Mouse (Mus musculus): ENCODE data around the gene Zkscan6. TPM values are rescaled to one million over a fixed set of nuclear protein-coding genes. Genes with fewer than 3 reads are reported as not detected.

Gene Zkscan6
- 20.0 and 20.5 TPM in 2 replicates for polyA plus RNA-seq (2015; fragmentation: Nextera tagmentation; extraction: Ambion mirVana)

DNA sequence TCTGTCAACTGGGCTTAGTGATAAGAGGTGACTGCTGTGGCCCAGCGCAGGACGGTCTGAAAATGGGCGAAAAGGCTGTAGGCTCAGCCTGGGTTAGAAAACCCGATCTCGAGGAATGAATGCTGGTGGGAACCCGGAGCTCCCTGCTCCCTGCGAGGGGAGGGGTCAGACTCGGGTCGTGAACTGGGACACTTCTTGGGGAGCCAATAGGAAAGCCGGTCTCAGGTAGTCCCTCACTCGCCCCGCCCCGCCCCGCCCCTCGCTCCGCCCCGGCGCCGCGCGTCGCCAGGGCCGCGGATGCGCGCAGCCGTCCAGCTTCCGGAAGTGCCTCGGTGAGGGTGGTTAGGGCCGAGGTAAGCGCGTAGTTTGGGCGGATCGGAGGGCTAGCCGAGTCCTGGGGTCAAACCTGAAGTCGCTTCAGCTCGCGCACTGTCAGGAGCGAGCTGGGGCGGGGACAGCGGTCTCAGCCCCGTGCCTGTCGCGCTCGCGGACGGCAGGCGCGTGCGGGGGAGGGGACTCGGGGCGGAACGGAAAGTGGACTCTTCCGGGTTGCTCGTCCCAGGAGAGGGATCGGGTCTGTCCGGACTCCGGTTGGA lies at the start of gene Zkscan6:
TSS of gene Zkscan6 (plus strand) at position 267 of the 596 bp plus-strand sequence.
- peak; percentile 96 for ATAC-seq
- under 1% methylated on average over 57 of the region's 58 CpGs for WGBS
- no peaks in the 10 kb centered on the region for H3K9me3 ChIP-seq

GRCm38 (mm10) chr11:65759350-65759749 lies 47.6 kb upstream of the Zkscan6 start:
- Histone ChIP-seq H3K9ac (replicated peaks) (no peak overlapping the region), H3K4me2 (replicated peaks) (no peak overlapping the region), H3K4me1 (replicated peaks) (no peaks in the 10 kb centered on the region), H3K4me3 (replicated peaks) (no peak overlapping the region), H3K27ac (no peak overlapping the region), H3K27me3 (no peaks in the 10 kb centered on the region), H3K9me3 (no peaks in the 10 kb centered on the region), H3K36me3 (no peaks in the 10 kb centered on the region)
- WGBS, result 92% methylated on average over 1 of the region's 1 CpGs
- ATAC-seq, result no peak

More for the DNA sequence above, at the start of gene Zkscan6:
- Histone ChIP-seq H3K4me1 (replicated peaks) (peaks cover 27% of the 10 kb centered on the region), H3K36me3 (no peaks in the 10 kb centered on the region), H3K27me3 (0 out of 2 replicates have a peak, but pooled peaks cover 3% of the 10 kb centered on the region), H3K9ac (replicated peaks) (peak within 1 kb of the TSS; percentile 80), H3K4me2 (replicated peaks) (peak within 1 kb of the TSS; percentile 73), H3K4me3 (replicated peaks) (peak within 1 kb of the TSS; percentile 88), H3K27ac (peak within 1 kb of the TSS; percentile 80)

DNA sequence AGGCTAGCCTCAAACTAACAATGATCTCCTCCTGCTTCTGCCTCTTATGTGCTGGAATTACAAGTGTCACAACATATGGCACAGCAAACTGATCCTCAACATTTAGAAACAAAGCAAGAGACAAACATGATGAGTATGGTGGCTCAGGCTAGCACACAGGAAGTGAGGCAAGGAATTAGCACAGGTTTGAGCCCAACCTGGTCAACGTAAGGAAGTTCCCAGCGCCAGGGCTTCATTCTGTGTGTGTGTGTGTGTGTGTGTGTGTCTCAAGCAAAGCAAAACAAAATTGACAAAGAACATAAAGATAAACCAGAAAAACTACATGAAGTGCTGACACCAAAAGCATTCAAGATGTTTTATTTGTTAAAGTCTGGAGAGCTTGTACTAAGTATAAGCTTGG lies 46.1 kb upstream of the Zkscan6 start:
- 92% methylated on average over 2 of the region's 2 CpGs for WGBS
- Histone ChIP-seq H3K4me2 (replicated peaks) (no peak overlapping the region), H3K27me3 (no peaks in the 10 kb centered on the region)

GRCm38 (mm10) chr11:65768445-65768844 lies 38.5 kb upstream of the Zkscan6 start:
- H3K27me3 ChIP-seq, result no peaks in the 10 kb centered on the region
- H3K9ac ChIP-seq (replicated peaks), result no peak overlapping the region
- no peaks in the 10 kb centered on the region for H3K36me3 ChIP-seq
- no peak overlapping the region for H3K4me3 ChIP-seq (replicated peaks)
- no peak overlapping the region for H3K4me2 ChIP-seq (replicated peaks)
- peaks cover 19% of the 10 kb centered on the region for H3K4me1 ChIP-seq (replicated peaks)
- H3K9me3 ChIP-seq, result no peaks in the 10 kb centered on the region
- ATAC-seq, result no peak
- H3K27ac ChIP-seq, result no peak overlapping the region

More for the DNA sequence above, 46.1 kb upstream of the Zkscan6 start:
- Histone ChIP-seq H3K36me3 (no peaks in the 10 kb centered on the region), H3K9me3 (no peaks in the 10 kb centered on the region), H3K27ac (no peak overlapping the region), H3K4me3 (replicated peaks) (no peak overlapping the region), H3K4me1 (replicated peaks) (no peaks in the 10 kb centered on the region), H3K9ac (replicated peaks) (no peak overlapping the region)
- no peak for ATAC-seq

DNA sequence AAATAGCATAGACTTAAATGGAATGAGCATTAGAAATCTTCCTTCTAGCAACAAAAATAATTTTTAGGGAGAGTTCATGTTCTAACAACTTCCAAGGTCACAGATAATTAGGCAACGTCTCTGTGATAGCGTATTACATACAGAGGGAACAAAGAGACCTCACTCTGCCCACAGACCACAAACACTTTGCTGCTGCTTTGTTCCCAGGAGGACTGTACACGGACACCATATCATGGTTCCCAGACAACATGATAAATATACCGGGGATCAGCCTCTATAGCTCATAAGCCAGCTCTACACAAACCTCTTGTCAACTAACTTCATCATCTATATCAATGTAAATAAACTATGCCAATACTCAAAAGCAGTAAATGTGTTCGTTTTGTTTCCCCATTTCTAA lies 37.0 kb upstream of the Zkscan6 start:
- Histone ChIP-seq H3K9ac (replicated peaks) (no peak overlapping the region), H3K27ac (no peak overlapping the region), H3K27me3 (no peaks in the 10 kb centered on the region), H3K4me1 (replicated peaks) (peaks cover 25% of the 10 kb centered on the region), H3K9me3 (no peaks in the 10 kb centered on the region), H3K4me3 (replicated peaks) (no peak overlapping the region), H3K36me3 (no peaks in the 10 kb centered on the region), H3K4me2 (replicated peaks) (no peak overlapping the region)
- 78% methylated on average over 5 of the region's 5 CpGs for WGBS
- ATAC-seq, result no peak

GRCm38 (mm10) chr11:65771546-65771945 lies 35.4 kb upstream of the Zkscan6 start:
- H3K27ac ChIP-seq, result no peak overlapping the region
- H3K4me3 ChIP-seq (replicated peaks), result no peak overlapping the region
- H3K9ac ChIP-seq (replicated peaks), result no peak overlapping the region
- peaks cover 28% of the 10 kb centered on the region for H3K4me1 ChIP-seq (replicated peaks)
- H3K4me2 ChIP-seq (replicated peaks), result no peak overlapping the region
- no peaks in the 10 kb centered on the region for H3K27me3 ChIP-seq
- 98% methylated on average over 1 of the region's 1 CpGs for WGBS
- no peaks in the 10 kb centered on the region for H3K36me3 ChIP-seq
- ATAC-seq, result no peak
- no peaks in the 10 kb centered on the region for H3K9me3 ChIP-seq

DNA sequence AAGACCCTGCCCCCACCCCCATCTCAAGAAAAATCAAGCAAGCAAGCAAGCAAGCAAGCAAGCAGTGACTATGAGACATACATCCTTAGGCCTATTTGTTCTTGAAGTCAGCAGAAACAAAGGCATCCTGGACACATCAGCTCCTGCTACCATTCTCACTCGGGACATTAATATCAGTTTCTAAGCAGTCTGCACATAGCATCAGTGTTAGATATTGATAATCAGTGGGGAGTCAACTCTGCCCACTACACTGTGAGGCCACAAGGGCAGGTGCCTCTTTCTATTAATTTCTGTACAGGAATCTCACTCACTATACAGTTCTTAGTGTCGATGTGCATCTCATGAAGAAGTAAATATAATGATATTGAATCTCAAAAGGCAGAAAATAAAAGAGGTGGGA lies 33.4 kb upstream of the Zkscan6 start:
- H3K4me2 ChIP-seq (replicated peaks), result no peak overlapping the region
- 91% methylated on average over 2 of the region's 2 CpGs for WGBS
- no peak overlapping the region for H3K9ac ChIP-seq (replicated peaks)
- H3K27me3 ChIP-seq, result no peaks in the 10 kb centered on the region
- H3K36me3 ChIP-seq, result no peaks in the 10 kb centered on the region
- peaks cover 24% of the 10 kb centered on the region for H3K4me1 ChIP-seq (replicated peaks)
- ATAC-seq, result no peak
- H3K4me3 ChIP-seq (replicated peaks), result no peak overlapping the region
- no peak overlapping the region for H3K27ac ChIP-seq
- H3K9me3 ChIP-seq, result no peaks in the 10 kb centered on the region

DNA sequence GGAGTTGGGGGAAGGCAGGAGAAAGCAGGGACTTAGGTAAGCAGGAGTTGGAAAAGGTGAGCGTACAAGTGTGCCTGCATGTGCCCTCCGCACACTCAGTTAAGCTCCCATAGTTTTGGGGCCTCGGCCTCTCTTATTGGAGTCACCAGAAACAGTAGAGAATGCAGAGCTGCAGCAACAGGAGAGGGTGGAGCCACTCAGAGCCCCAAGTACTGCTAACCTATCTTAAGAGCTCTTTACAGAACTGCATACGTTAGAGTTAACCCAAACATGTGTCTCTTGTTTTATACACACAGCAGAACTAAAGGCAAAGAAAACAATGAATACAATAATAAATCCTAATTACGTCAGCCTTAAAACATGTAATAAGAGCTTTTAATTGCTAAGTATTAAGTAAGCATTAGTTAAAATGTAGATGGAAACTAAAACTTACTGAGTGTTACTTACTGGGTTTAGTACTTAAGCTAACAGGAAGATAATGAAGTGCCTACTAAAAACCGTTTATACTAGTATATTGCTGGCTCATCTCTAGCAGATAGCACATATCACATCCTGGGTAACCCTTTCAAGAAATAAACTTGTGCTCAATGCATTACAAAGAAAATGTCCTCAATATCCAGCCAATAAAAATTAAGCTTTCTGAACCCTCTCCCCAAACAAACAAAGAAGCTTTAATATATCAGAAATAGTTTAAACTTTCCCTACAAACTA lies 32.9 kb upstream of the Zkscan6 start:
- Histone ChIP-seq H3K27ac (no peak overlapping the region), H3K36me3 (no peaks in the 10 kb centered on the region), H3K9ac (replicated peaks) (no peak overlapping the region), H3K4me2 (replicated peaks) (no peak overlapping the region), H3K27me3 (no peaks in the 10 kb centered on the region), H3K9me3 (no peaks in the 10 kb centered on the region), H3K4me3 (replicated peaks) (no peak overlapping the region), H3K4me1 (replicated peaks) (peaks cover 19% of the 10 kb centered on the region)
- 80% methylated on average over 6 of the region's 6 CpGs for WGBS
- no peak for ATAC-seq

DNA sequence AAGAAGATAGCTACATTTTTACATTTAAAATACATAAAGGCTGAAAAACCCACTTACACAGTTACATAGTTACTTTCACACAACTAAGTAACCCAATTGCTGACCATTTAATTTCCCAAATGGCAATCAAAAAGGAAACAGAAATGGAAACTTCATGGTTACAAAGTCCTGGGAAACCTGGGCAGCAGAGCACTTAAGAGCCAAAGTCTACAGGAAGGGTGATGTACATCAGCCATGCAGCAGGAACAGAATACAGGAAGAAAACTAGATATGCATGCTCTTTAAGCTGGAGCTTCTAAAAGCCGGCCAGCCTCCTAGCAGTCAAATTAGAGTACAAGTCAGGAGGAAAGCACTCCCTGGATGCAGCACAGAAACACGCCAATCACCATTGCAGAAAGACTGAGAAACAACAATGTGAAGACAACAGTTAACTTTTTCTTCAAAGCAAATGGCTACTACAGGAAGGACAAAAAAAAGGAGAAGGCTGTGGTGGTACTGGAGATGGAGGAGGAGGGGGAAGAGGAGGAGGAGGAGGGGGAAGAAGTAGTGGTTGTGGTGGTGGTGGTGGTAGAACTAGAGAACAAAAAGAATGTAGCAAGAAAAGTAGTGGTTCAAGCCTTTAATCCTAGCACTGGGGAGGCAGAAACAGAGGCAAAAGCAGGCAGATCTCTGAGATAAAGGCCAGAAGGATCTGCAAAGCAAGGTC lies 29.9 kb upstream of the Zkscan6 start:
- H3K9ac ChIP-seq (replicated peaks), result no peak overlapping the region
- H3K36me3 ChIP-seq, result peaks cover 19% of the 10 kb centered on the region
- 67% methylated on average over 2 of the region's 2 CpGs for WGBS
- H3K27me3 ChIP-seq, result no peaks in the 10 kb centered on the region
- H3K4me2 ChIP-seq (replicated peaks), result no peak overlapping the region
- H3K9me3 ChIP-seq, result no peaks in the 10 kb centered on the region
- peaks cover 10% of the 10 kb centered on the region; the same call in 1 of the 2 replicates for H3K4me1 ChIP-seq (replicated peaks)
- H3K27ac ChIP-seq, result no peak overlapping the region
- H3K4me3 ChIP-seq (replicated peaks), result no peak overlapping the region
- ATAC-seq, result no peak

- Histone ChIP-seq H3K4me3 (replicated peaks) (no peak overlapping the region), H3K9ac (replicated peaks) (no peak overlapping the region), H3K27ac (no peak overlapping the region), H3K27me3 (no peaks in the 10 kb centered on the region), H3K4me2 (replicated peaks) (no peak overlapping the region), H3K4me1 (replicated peaks) (peaks cover 10% of the 10 kb centered on the region; the same call in 1 of the 2 replicates), H3K9me3 (no peaks in the 10 kb centered on the region), H3K36me3 (peaks cover 19% of the 10 kb centered on the region)
- ATAC-seq, result no peak
- WGBS, result 82% methylated on average over 5 of the region's 5 CpGs
These were observed 29.2 kb upstream of the Zkscan6 start for GRCm38 (mm10) chr11:65777810-65778209.

- WGBS, result 91% methylated on average over 1 of the region's 1 CpGs
- Histone ChIP-seq H3K4me2 (replicated peaks) (no peak overlapping the region), H3K27ac (no peak overlapping the region), H3K36me3 (peaks cover 19% of the 10 kb centered on the region), H3K9ac (replicated peaks) (no peak overlapping the region), H3K4me1 (replicated peaks) (peaks cover 7% of the 10 kb centered on the region), H3K4me3 (replicated peaks) (no peak overlapping the region), H3K27me3 (no peaks in the 10 kb centered on the region), H3K9me3 (no peaks in the 10 kb centered on the region)
- ATAC-seq, result no peak
These were observed 27.9 kb upstream of the Zkscan6 start for GRCm38 (mm10) chr11:65779066-65779465.

GRCm38 (mm10) chr11:65779578-65779977 lies 27.4 kb upstream of the Zkscan6 start:
- H3K36me3 ChIP-seq, result peaks cover 19% of the 10 kb centered on the region
- no peak overlapping the region for H3K9ac ChIP-seq (replicated peaks)
- H3K4me1 ChIP-seq (replicated peaks), result peaks cover 7% of the 10 kb centered on the region
- H3K27ac ChIP-seq, result no peak overlapping the region
- H3K4me3 ChIP-seq (replicated peaks), result no peak overlapping the region
- no peaks in the 10 kb centered on the region for H3K27me3 ChIP-seq
- 90% methylated on average over 1 of the region's 1 CpGs for WGBS
- no peaks in the 10 kb centered on the region for H3K9me3 ChIP-seq
- no peak overlapping the region for H3K4me2 ChIP-seq (replicated peaks)
- no peak for ATAC-seq

All from midbrain, embryonic 13.5 days (tissue).